Mouse (Mus musculus): ENCODE results near the gene Olfr639.
"Not testable (repeated sequence)": the region's sequence is repeated elsewhere in the genome, so short reads cannot be mapped to it uniquely, and the experiment has no call there.

The Olfr639 gene

GRCm38 (mm10) chr7:104017203-104017602, at the start of gene Olfr639:
Olfr639 (minus strand) TSS chr7:104017303.
- DNase-seq (ENCODE audit: low spot score), result no peak

GRCm38 (mm10) chr7:104061345-104061744, 44.2 kb upstream of the Olfr639 start, which contains the start of gene 4930516K23Rik:
4930516K23Rik (minus strand) TSS chr7:104061445.
- DNase-seq (ENCODE audit: low spot score), result no peak

GRCm38 (mm10) chr7:104059215-104059614, 42.1 kb upstream of the Olfr639 start:
- no peak for DNase-seq (ENCODE audit: low spot score)

GRCm38 (mm10) chr7:104052566-104052965, 35.5 kb upstream of the Olfr639 start, which contains the start of gene Olfr642:
Olfr642 (minus strand) TSS chr7:104052666.
- DNase-seq (ENCODE audit: low spot score), result no peak

GRCm38 (mm10) chr7:104050745-104051144, 33.6 kb upstream of the Olfr639 start:
- no peak for DNase-seq (ENCODE audit: low spot score)

- no peak for DNase-seq (ENCODE audit: low spot score)
Measured at GRCm38 (mm10) chr7:104035145-104035544, 18.0 kb upstream of the Olfr639 start, which contains the start of gene Olfr641. Olfr641 (plus strand) TSS chr7:104035445.

GRCm38 (mm10) chr7:104026978-104027377, 9.9 kb upstream of the Olfr639 start:
- DNase-seq (ENCODE audit: low spot score), result no peak

- no peak for DNase-seq (ENCODE audit: low spot score)
Measured at GRCm38 (mm10) chr7:104025473-104025872, 8.4 kb upstream of the Olfr639 start, which contains the start of gene Olfr640. Olfr640 (minus strand) TSS chr7:104025573.

GRCm38 (mm10) chr7:104021651-104022050, 4.5 kb upstream of the Olfr639 start:
- no peak for DNase-seq (ENCODE audit: low spot score)

GRCm38 (mm10) chr7:104018953-104019352, 1.9 kb upstream of the Olfr639 start:
- DNase-seq (ENCODE audit: low spot score), result no peak

- no peak for DNase-seq (ENCODE audit: low spot score)
Measured at GRCm38 (mm10) chr7:103999124-103999523, 18.0 kb downstream of the Olfr639 start.

- no peak for DNase-seq (ENCODE audit: low spot score)
Measured at GRCm38 (mm10) chr7:103998446-103998845, 18.7 kb downstream of the Olfr639 start, which contains the start of gene Olfr638. Olfr638 (plus strand) TSS chr7:103998746.

GRCm38 (mm10) chr7:103971782-103972181, 45.3 kb downstream of the Olfr639 start:
- DNase-seq (ENCODE audit: low spot score), result no peak

GRCm38 (mm10) chr7:103970852-103971251, 46.3 kb downstream of the Olfr639 start, which contains the start of gene Olfr635:
Olfr635 (plus strand) TSS chr7:103971152.
- no peak for DNase-seq (ENCODE audit: low spot score)

GRCm38 (mm10) chr7:103966873-103967272, 50.2 kb downstream of the Olfr639 start:
- not testable (repeated sequence) for DNase-seq (ENCODE audit: low spot score)

All from layer of hippocampus, adult 11-12 months (tissue).